Mouse (Mus musculus): Measurements from ENCODE around the gene Slc39a7. TPM values are rescaled to one million over a fixed set of nuclear protein-coding genes. Genes with fewer than 3 reads are reported as not detected.
"Not testable (repeated sequence)": the region's sequence is repeated elsewhere in the genome, so short reads cannot be mapped to it uniquely, and the experiment has no call there.

The Slc39a7 gene
- total RNA-seq, 2 experiments from 2014 or later, result 56.9 to 60.7 TPM

DNA sequence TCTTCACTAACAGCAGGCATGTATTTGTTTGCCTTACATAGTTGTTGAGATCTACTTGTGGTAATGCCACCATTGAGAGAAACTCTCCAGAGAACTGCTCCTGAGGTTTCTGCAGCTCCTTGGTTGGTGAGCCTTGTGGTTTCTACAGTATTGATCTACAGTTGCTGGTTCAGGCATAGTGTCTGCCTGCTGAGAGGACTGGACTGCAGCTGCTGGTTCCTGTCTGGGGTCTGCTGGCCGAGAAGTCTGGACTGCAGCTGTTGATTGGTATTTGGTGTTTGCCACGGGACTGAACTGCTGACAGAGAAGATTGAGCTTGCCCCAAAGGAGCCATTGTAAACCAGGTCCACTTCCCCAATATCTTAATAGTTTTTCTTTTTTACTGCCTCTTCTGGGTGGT lies 24.9 kb downstream of the Slc39a7 start:
- DNase-seq, result no peak
- intact Hi-C loops (cut with DNase I), result no loop called here

DNA sequence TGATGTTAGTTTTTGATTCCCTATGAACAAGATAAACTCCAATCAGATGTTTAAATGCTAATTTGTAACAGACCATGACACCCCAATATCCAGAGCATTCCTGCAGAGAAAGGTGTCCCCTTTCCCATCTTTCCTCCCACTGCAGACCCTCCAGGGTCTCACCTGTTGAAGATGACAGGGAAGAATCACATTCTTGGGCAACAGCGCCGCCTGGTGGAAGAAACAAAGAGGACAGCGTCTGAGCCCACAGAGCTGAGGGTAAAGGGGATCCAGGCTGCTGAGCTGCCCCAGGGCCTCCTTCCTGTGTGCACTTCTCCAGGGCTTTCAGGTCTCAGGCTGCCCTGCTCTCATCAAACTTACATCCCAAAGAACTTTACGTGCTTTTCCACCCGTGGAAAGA lies 28.1 kb downstream of the Slc39a7 start:
- intact Hi-C loops (cut with DNase I), result loop anchor here (5.0 kb wide), 1 partner anchor 1374 kb away; the partner anchor contains the start of gene H2-Q4

DNA sequence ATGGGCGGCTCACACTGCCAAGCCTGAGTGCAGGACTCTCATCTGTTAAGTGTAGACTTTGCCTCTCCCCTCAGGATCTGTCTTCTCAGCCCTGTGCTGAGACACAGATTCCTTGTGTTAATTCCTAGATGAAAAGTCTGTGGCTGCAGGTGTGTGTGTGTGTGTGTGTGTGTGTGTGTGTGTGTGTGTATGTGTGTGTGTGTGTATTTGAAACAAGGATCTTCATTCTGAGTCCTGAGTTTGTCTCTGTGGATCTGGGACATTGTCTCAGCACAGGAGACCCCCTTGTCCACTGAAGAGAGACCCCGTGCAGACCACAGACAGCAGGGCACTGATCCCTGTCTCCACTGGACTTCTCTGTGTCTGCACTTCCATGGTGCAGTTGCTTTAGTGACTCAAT lies 30.7 kb downstream of the Slc39a7 start:
- DNase-seq, result not testable (repeated sequence)
- intact Hi-C loops (cut with DNase I), result loop anchor here (5.0 kb wide), 1 partner anchor 1377 kb away; the partner anchor contains the start of gene H2-Q4

More for the DNA sequence above, 28.1 kb downstream of the Slc39a7 start:
- DNase-seq, result peak in 1 of 2 experiments; percentile 57

DNA sequence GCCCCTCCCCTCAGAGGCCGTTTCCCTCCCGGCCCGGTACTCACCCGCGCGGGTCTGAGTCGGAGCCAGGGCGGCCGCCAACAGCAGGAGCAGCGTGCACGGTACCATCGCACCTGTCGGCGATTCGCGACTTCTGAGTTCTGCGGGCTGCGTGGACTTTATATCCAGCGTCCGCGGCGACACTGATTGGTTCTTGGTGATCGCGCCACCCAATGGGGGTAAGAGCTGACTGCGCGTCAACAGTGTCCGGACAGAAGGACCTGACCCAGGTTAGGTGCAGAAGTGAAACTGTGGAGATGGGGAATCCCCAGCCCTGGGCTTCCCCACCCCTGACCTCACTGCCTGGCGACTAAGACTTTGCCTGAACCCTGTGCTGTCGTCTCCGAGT lies 31.3 kb downstream of the Slc39a7 start, which contains the start of gene H2-K1:
Gene H2-K1 (minus strand): TSS at position 198 of the 388 bp plus-strand sequence.
- peak; percentile 88 to 90 for DNase-seq
- intact Hi-C loops (cut with DNase I), result loop anchor here (5.0 kb wide), 1 partner anchor 1377 kb away; the partner anchor contains the start of gene H2-Q4

DNA sequence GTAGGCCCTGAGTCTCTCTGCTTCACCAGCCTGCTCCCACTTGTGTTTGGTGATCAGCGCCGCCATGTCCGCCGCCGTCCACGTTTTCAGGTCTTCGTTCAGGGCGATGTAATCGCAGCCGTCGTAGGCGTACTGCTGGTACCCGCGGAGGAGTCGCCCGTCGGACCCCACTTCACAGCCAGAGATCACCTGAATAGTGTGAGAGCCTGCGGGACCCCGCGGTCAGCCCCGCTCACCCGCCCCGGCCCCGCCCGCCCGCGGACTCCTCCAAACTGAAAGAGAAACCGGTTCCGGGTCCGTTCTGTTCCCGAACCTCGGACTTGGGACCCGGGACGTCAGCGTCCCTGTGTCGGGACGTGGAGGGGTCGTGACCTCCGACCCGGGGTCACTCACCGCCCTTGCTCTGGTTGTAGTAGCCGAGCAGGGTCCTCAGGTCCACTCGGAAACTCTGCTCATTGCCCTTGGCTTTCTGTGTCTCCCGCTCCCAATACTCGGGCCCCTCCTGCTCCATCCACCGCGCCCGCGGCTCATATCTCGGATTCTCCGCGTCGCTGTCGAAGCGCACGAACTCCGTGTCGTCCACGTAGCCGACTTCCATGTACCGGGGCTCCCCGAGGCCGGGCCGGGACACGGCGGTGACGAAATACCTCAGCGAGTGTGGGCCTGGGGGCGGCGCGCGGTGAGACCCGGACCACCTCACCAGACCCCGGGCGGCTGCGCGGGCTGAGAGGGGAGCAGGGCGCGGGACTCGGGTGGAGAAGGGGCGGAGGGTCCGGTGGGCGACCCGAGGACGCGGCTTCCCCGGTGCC lies 31.9 kb downstream of the Slc39a7 start:
- intact Hi-C loops (cut with DNase I), result loop anchor here (5.0 kb wide), 2 partner anchors 893 to 1378 kb away; partner anchors contain the start of gene H2-Q4

DNA sequence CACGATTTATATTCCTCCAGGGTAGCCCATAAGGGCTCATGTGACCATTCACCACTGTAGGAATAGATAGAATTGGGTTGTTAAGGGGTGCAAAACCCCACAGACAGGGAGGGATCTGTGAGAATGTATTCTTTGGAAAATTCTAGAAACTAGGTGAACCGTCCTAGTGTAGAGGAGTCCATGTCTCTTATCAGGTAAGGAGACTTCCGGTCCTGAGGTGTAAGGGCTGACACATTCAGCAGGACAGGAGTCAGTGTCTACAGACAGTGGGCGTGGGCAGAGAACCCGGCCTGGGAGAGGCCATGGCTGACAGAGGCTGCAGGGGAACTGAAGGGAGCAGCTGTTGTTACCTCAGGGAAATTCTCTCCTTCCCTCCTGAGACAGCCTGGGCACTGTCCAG lies 32.8 kb downstream of the Slc39a7 start:
- not testable (repeated sequence) for DNase-seq
- intact Hi-C loops (cut with DNase I), result loop anchor here (5.0 kb wide), 1 partner anchor 894 kb away; no protein-coding TSS in a partner anchor

More for the DNA sequence above, 31.9 kb downstream of the Slc39a7 start:
- DNase-seq, result peak; percentile 37 to 48

DNA sequence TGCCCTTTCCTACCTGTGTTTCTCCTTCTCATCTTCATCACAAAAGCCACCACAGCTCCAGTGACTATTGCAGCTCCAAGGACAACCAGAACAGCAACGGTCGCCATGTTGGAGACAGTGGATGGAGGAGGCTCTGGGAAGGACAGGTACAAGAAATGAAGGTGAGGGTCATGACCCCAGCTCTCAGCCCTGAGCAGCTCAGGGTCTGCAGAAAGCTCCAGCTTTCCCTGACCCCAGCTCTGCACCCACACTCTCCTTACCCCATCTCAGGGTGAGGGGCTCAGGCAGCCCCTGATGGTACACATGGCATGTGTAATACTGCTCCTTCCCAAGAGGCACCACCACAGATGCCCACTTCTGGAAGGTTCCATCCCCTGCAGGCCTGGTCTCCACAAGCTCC lies 34.5 kb downstream of the Slc39a7 start:
- intact Hi-C loops (cut with DNase I), result loop anchor here (5.0 kb wide), 1 partner anchor 895 kb away; no protein-coding TSS in a partner anchor
- not testable (repeated sequence) for DNase-seq

DNA sequence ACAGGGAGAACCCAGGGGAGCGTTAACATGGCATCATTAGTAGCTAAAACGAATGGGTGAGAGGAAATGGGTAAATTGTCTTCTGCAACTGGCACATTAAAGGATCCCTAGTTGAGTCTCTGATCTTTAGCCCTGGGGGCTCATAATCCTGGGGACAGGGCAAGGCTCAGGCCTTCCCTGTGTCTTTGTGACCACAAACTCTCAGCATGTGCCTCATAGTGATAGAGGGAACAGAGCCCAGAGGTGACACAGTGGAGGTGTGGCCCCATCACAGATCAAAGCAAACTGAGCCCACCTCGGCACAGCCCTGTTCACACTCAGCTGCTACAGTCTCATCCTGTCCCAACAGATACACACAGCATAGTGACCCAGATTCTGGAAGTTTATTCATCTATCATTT lies 35.8 kb downstream of the Slc39a7 start:
- intact Hi-C loops (cut with DNase I), result loop anchor here (5.0 kb wide), 1 partner anchor 897 kb away; no protein-coding TSS in a partner anchor
- DNase-seq, result no peak

DNA sequence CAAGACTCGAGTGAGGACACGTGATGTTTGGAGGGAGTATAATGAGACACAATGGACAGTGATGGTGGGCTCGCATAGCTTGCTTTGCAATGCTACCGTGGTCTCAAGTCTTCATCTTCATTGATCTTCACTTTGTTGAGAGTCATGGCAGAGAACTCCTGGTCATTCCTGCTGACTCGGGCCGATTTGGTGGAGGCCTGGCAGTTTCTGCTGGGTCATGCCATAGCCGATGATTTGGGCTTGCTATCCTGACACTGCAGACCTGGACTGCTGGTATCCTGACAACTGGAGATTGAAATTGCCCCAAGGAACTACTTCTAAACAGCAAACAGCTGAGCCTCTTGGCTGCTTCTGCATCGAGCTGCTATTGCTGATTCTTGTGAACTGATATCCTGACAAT lies 36.5 kb downstream of the Slc39a7 start:
- no peak for DNase-seq
- intact Hi-C loops (cut with DNase I), result loop anchor here (1.0 to 5.0 kb wide), 2 partner anchors 897 to 1275 kb away; no protein-coding TSS in a partner anchor

DNA sequence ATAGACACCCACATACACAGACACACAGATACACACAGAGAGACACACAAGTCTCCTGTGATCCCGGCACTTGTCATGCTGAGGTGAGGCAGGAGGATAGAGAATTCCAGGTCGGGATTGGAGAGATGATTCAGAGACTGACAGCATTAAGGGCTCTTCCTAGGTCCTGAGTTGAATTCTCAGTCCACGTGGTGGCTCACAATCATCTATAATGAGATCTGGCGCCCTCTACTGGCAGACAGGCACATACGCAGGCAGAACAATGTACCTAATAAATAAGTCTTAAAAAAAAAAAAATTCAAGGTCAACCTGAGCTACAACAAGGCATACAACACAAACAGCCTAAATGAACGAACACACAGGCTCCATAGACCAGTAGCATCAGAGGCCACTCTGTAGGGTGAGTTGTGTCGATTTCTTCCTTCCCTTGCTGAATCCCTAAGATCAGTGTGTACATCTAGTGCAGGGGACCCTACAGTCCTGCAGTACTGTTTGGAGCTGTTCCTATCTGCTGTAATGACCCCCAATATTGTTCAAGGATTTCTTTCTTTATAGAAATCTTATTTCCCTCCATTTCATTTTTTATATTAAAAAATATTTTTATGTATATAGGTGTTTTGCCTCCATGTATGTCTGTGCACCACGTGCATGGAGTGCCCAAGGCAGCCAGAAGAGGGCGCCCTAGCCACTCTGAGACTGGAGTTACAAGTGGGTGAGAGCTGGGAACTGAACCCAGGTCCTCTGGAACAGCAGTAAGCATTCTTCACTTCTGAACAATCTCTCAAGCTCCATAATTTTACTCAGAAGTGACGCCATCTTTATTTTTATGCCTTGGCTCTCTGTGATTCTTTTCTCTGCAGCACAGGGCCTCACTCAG lies 39.5 kb downstream of the Slc39a7 start:
- intact Hi-C loops (cut with DNase I), result no loop called here
- DNase-seq, result peak; percentile 57 to 64

DNA sequence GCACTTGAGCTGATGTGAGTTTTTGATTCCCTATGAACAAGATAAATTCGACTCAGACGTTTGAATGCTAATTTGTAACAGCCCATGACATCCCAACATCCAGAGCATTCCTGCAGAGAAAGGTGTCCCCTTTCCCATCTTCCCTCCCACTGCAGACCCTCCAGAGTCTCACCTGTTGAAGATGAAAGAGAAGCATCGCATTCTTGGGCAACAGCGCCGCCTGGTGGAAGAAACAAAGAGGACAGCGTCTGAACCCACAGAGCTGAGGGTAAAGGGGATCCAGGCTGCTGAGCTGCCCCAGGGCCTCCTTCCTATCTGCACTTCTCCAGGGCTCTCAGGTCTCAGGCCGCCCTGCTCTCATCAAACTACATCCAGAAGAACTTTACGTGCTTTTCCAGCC lies 49.3 kb downstream of the Slc39a7 start:
- peak; percentile 76 to 83 for DNase-seq
- intact Hi-C loops (cut with DNase I), result loop anchor here (1.0 kb wide), 1 partner anchor 14 kb away; no protein-coding TSS in a partner anchor

DNA sequence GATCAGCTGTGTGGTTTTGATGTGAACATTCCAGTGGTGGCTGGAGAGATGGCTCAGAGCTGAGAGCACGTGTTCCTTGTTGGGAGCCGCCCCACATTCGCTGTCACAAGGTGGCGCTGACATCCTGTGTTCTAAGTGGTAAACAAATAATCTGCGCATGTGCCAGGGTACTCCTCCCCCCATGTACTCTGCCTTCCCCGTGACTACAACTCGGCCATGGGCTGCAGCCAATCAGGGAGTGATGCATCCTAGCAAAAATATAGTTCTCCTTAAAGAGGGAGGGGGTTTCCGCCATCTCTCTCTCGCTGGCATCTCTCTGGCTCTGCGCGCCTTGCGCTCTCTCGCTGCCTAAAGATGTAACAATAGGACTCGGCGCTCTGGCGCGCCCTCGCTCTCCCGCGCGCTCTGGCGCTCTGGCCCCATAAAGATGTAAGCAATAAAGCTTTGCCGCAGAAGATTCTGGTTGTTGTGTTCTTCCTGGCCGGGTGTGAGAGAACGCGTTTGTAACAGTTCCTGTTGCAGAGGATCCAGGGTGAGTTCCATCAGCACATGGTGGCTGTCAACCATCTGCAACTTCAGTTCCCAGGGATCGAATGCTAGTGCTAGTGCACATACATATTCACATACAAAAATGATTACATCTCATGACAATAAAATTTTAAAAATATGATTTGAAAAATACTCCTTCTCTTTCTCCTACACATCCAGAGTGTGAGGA lies 50.1 kb downstream of the Slc39a7 start:
- DNase-seq, result peak; percentile 85 to 86
- intact Hi-C loops (cut with DNase I), result not testable (repeated sequence)

DNA sequence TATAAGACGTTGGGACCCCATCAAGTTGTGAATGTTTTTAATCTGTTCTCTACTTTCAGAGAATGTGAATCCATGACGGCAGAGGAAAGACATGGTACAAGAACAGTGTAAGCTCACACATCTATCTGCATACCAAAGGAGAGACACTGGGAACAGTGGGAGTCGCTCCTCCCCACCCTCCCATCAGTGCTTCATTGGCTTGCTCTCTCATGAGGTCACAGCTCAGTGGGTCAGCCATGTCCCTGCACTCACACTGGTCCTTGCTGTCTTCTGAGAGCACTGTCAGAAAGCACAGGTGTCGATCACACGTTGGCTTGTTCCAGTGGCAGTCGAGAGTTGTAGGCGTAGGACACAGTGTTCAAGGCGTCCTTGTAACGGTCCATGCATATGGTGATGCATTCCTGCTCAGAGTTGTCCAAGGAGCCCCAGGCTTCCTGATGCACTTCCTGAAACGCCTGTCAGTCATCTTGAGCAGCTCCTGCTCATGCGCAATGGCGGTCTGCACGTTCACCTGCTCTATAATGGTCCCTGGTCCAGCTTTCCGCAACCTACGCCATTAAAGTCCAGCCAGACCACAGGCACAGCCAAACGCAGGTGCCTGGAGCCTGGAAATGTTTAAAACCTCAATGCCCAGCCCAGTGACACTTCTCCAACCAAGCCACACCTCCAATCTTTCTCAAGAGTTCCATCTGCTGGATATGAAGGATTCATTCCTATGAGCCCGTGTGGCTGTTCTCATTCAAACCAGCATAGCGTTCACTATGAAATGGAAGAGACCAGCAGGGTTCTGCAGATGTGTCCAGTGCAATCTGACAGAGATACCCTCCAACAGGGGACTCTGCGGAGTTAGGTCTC lies 51.1 kb downstream of the Slc39a7 start:
- no peak for DNase-seq
- intact Hi-C loops (cut with DNase I), result no loop called here

DNA sequence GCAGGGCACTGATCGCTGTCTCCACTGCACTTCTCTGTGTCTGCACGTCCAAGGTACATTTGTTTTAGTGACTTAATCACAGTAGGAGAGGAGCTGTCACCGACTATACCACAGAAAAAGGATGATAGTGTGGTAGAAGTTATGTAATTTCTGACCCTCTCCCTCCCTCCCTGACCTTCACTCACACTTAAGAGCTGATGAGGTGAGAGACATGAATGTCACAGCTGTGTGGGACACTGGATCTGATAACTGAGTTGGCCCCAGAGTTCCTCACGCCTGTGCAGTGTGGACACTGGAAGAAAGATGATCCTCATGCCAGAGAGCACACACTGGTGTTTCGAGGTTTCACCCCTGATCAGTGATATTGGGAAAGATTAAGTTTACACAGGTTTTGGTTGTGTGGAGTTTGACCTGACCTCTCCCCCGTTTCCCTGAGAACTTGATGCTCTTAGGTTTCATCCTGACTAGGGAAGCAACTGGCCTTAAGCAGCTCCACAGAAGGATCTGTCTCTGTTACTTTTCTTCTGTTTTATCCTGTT lies 51.9 kb downstream of the Slc39a7 start:
- intact Hi-C loops (cut with DNase I), result no loop called here

DNA sequence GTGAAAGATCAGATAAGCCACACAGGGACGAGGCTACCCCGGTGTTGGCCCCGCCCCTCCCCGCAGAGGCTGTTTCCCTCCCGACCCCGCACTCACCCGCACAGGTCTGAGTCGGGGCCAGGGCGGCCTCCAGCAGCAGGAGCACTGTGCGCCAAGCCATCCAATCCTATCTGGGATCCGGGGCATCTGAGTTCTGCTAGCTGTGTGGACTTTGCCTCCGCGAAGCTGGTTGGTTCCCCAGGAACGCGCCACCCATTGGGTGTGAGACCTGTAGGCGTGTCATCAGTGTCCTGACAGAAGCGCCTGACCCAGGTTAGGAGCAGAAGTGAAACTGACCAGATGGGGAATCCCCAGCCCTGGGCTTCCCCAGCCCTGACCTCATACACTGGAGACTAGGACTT lies 52.9 kb downstream of the Slc39a7 start:
- DNase-seq, result peak; percentile 76 to 79
- intact Hi-C loops (cut with DNase I), result no loop called here

More for the DNA sequence above, 51.9 kb downstream of the Slc39a7 start:
- no peak for DNase-seq
